7 mouse cellular contexts compared by ENCODE assay signal in genomic region chr3:95360276-95360675, GRCm38 (mm10). TPM values are rescaled to one million over a fixed set of nuclear protein-coding genes. Genes with fewer than 3 reads are reported as not detected.
"Had no signal": no experiment of that assay in that cellular context is flagged by ENCODE, and none has a peak within 500 bp of the region (broad histone marks: within the 10 kb centered on the region; RNA-seq: fewer than 3 reads in every experiment).

No protein-coding gene starts in this region.

RNA-seq across cellular contexts. Expression of gene 4930558C23Rik, which starts 42.4 kb away (rescaled TPM):
- polyA plus RNA-seq: kidney, embryonic 15.5 days; large intestine, adult 2 months; liver, embryonic 15.5 days; lung, embryonic 14.5 days; midbrain, embryonic 10.5 days; midbrain, embryonic 15.5 days; neural tube, embryonic 12.5 days had no signal
